Mouse (Mus musculus) heart, postnatal 0 days (tissue): ENCODE measurements at regions not wholly inside any gene's neighbourhood (a gene's known extent, or its start where the extent isn't known, plus 50 kb on each side); places are given as distances from the start of the nearest gene placed in this dataset.

ENCODE experiments used
- ATAC-seq: fragments of 200-750 bp; cut with Nextera tagmentation; 2 replicates; pipeline ENCODE4 v1.8.0; 2017; ENCODE audit warnings: low read depth, moderate number of reproducible peaks, moderate library complexity; ENCODE audit not compliant: insufficient read depth
- DNase-seq: peaks from one replicate; pipeline ENCODE4 v3.0.0-alpha.2; 2016; ENCODE audit warnings: low spot score
- H3K27ac ChIP-seq: fragments of 300-500 bp; sonication (generic); 2 replicates; pipeline ENCODE4 v1.5.1; 2014; ENCODE audit warnings: low read depth, mild to moderate bottlenecking
- H3K27me3 ChIP-seq: fragments of 300-500 bp; sonication (generic); 2 replicates; pipeline ENCODE4 v1.6.1; 2014; ENCODE audit warnings: low read length, mixed read lengths; ENCODE audit not compliant: control insufficient read depth, insufficient read depth
- H3K36me3 ChIP-seq: fragments of 300-500 bp; sonication (generic); replicated peaks from 2 replicates; pipeline ENCODE4 v1.6.1; 2014; ENCODE audit warnings: low read length, mixed read lengths; ENCODE audit not compliant: control insufficient read depth, insufficient read depth
- H3K4me1 ChIP-seq: fragments of 300-500 bp; sonication (generic); 2 replicates; pipeline ENCODE4 v1.6.1; 2014; ENCODE audit warnings: antibody characterized with exemption; ENCODE audit not compliant: control insufficient read depth, insufficient read depth
- H3K4me2 ChIP-seq: fragments of 300-500 bp; sonication (generic); 2 replicates; pipeline ENCODE4 v1.6.1; 2014; ENCODE audit warnings: low read depth, mild to moderate bottlenecking, low read length, moderate library complexity
- H3K4me3 ChIP-seq: fragments of 300-500 bp; sonication (generic); 2 replicates; pipeline ENCODE4 v1.5.1; 2014; ENCODE audit warnings: low read depth, low read length
- H3K9ac ChIP-seq: fragments of 300-500 bp; sonication (generic); replicated peaks from 2 replicates; pipeline ENCODE4 v1.6.1; 2014; ENCODE audit warnings: low read depth, low read length, mixed read lengths
- H3K9me3 ChIP-seq: fragments of 300-500 bp; sonication (generic); replicated peaks from 2 replicates; pipeline ENCODE4 v1.6.1; 2016; ENCODE audit warnings: low read length; ENCODE audit not compliant: control insufficient read depth
- CTCF ChIP-seq: IDR thresholded peaks from 2 replicates; pipeline ENCODE4 v1.5.1; 2016; ENCODE audit warnings: antibody characterized with exemption, control low read depth, low read depth
- EP300 ChIP-seq: IDR thresholded peaks from 2 replicates; pipeline ENCODE4 v1.6.1; 2016; ENCODE audit warnings: antibody characterized with exemption, low read depth
- WGBS: fragments of 180-500 bp; shearing (Covaris S2); extraction: QIAGEN DNeasy Blood & Tissue Kit; methylation state at CpG from one replicate; pipeline ENCODE4 v1.1.7; 2014; 5-methylcytosine and 5-hydroxymethylcytosine counted together

- ATAC-seq: no peak
These were observed 380.2 kb upstream of the Mef2c start for GRCm38 (mm10) chr13:83123596-83123995.

GRCm38 (mm10) chr13:83124651-83125050 is 379.2 kb upstream of the Mef2c start:
- H3K4me1 ChIP-seq: no peaks in the 10 kb centered on the region
- H3K9me3 ChIP-seq: no peaks in the 10 kb centered on the region
- TF ChIP-seq EP300: no peak
- TF ChIP-seq CTCF: no peak
- H3K4me3 ChIP-seq: no peak overlapping the region
- H3K27ac ChIP-seq: no peak overlapping the region
- WGBS: 83% methylated on average over 2 of the region's 2 CpGs
- no peak overlapping the region for H3K9ac ChIP-seq
- H3K27me3 ChIP-seq: no peaks in the 10 kb centered on the region
- DNase-seq (no peak), ATAC-seq (no peak)
- no peaks in the 10 kb centered on the region for H3K36me3 ChIP-seq
- H3K4me2 ChIP-seq: no peak overlapping the region

More at GRCm38 (mm10) chr13:83123596-83123995, 380.2 kb upstream of the Mef2c start:
- TF ChIP-seq EP300 (no peak), CTCF (no peak)
- no peak for DNase-seq
- H3K9me3 ChIP-seq: no peaks in the 10 kb centered on the region
- H3K9ac ChIP-seq: no peak overlapping the region
- H3K27me3 ChIP-seq: no peaks in the 10 kb centered on the region
- no peaks in the 10 kb centered on the region for H3K4me1 ChIP-seq
- no peaks in the 10 kb centered on the region for H3K36me3 ChIP-seq
- H3K27ac ChIP-seq: no peak overlapping the region
- H3K4me2 ChIP-seq: no peak overlapping the region
- H3K4me3 ChIP-seq: no peak overlapping the region

GRCm38 (mm10) chr13:83126438-83126837 is 377.4 kb upstream of the Mef2c start:
- no peaks in the 10 kb centered on the region for H3K27me3 ChIP-seq
- no peak overlapping the region for H3K27ac ChIP-seq
- no peaks in the 10 kb centered on the region for H3K9me3 ChIP-seq
- ATAC-seq (no peak), DNase-seq (no peak)
- no peak for TF ChIP-seq CTCF
- H3K4me1 ChIP-seq: no peaks in the 10 kb centered on the region
- no peak overlapping the region for H3K4me3 ChIP-seq
- no peak overlapping the region for H3K9ac ChIP-seq
- no peak overlapping the region for H3K4me2 ChIP-seq
- 88% methylated on average over 2 of the region's 2 CpGs for WGBS
- H3K36me3 ChIP-seq: no peaks in the 10 kb centered on the region

GRCm38 (mm10) chr13:83131129-83131981 is 372.5 kb upstream of the Mef2c start:
- Histone ChIP-seq H3K36me3 (no peaks in the 10 kb centered on the region), H3K9me3 (no peaks in the 10 kb centered on the region), H3K4me1 (no peaks in the 10 kb centered on the region), H3K27ac (no peak overlapping the region), H3K4me2 (no peak overlapping the region), H3K27me3 (no peaks in the 10 kb centered on the region), H3K9ac (no peak overlapping the region), H3K4me3 (no peak overlapping the region)
- no peak for TF ChIP-seq CTCF
- no peak for TF ChIP-seq EP300
- ATAC-seq (no peak), DNase-seq (no peak)
- WGBS: 55% methylated on average over 7 of the region's 7 CpGs

- Histone ChIP-seq H3K9ac (no peak overlapping the region), H3K9me3 (no peaks in the 10 kb centered on the region), H3K4me3 (no peak overlapping the region), H3K4me1 (no peaks in the 10 kb centered on the region), H3K27me3 (no peaks in the 10 kb centered on the region), H3K4me2 (no peak overlapping the region), H3K27ac (no peak overlapping the region), H3K36me3 (no peaks in the 10 kb centered on the region)
- ATAC-seq (no peak), DNase-seq (no peak)
- 71% methylated on average over 1 of the region's 1 CpGs for WGBS
- TF ChIP-seq CTCF: no peak
- TF ChIP-seq EP300: no peak
These were observed 371.9 kb upstream of the Mef2c start for GRCm38 (mm10) chr13:83131982-83132354.
